Mouse (Mus musculus): ENCODE results near the gene Eda. TPM values are rescaled to one million over a fixed set of nuclear protein-coding genes. Genes with fewer than 3 reads are reported as not detected.

Gene Eda
- polyA plus RNA-seq, 2 experiments, result 0.52 to 0.75 TPM

- TF ChIP-seq EP300 (IDR thresholded peaks at IDR 0.05; ENCODE audit: low read depth), result no peak
- H3K27ac ChIP-seq, result no peak overlapping the region
- no peak overlapping the region for H3K4me2 ChIP-seq (ENCODE audit: low read depth)
- DNase-seq (ENCODE audit: low read depth in 3 of 3, low spot score in 3 of 3), result no peak
- H3K4me1 ChIP-seq (replicated peaks; ENCODE audit: control insufficient read depth in 2 of 2, insufficient read depth in 2 of 2, low read length in 1 of 2), result no peaks in the 10 kb centered on the region
- no peak overlapping the region for H3K9ac ChIP-seq (replicated peaks)
- no peaks in the 10 kb centered on the region for H3K27me3 ChIP-seq (ENCODE audit: control insufficient read depth, insufficient read depth, low read length)
- 86% methylated on average over 2 of the region's 2 CpGs for WGBS (ENCODE audit: insufficient replicate concordance)
- no peaks in the 10 kb centered on the region for H3K36me3 ChIP-seq (replicated peaks; ENCODE audit: control insufficient read depth, insufficient read depth, low read depth)
- no peak overlapping the region for H3K4me3 ChIP-seq (ENCODE audit: insufficient read depth in 1 of 2, low read depth in 2 of 2, low read length in 2 of 2)
- H3K9me3 ChIP-seq (ENCODE audit: control insufficient read depth, low read length), result no peaks in the 10 kb centered on the region
- ATAC-seq (ENCODE audit: insufficient read depth), result no peak
These were observed 381.6 kb downstream of the Eda start for GRCm38 (mm10) chrX:100356974-100357373.

GRCm38 (mm10) chrX:100389887-100390286, 414.5 kb downstream of the Eda start:
- Histone ChIP-seq H3K4me2 (ENCODE audit: low read depth) (no peak overlapping the region), H3K36me3 (replicated peaks; ENCODE audit: control insufficient read depth, insufficient read depth, low read depth) (no peaks in the 10 kb centered on the region), H3K27me3 (ENCODE audit: control insufficient read depth, insufficient read depth, low read length) (no peaks in the 10 kb centered on the region), H3K4me1 (replicated peaks; ENCODE audit: control insufficient read depth in 2 of 2, insufficient read depth in 2 of 2, low read length in 1 of 2) (peaks cover 0 to 7% of the 10 kb centered on the region in 2 experiments; a peak in 2 of 4 replicates), H3K9ac (replicated peaks) (no peak overlapping the region), H3K9me3 (ENCODE audit: control insufficient read depth, low read length) (no peaks in the 10 kb centered on the region), H3K4me3 (ENCODE audit: insufficient read depth in 1 of 2, low read depth in 2 of 2, low read length in 2 of 2) (no peak overlapping the region), H3K27ac (no peak overlapping the region)
- TF ChIP-seq CTCF (IDR thresholded peaks at IDR 0.05; ENCODE audit: low read depth) (no peak), EP300 (IDR thresholded peaks at IDR 0.05; ENCODE audit: low read depth) (no peak)
- WGBS (ENCODE audit: insufficient replicate concordance), result 48% methylated on average over 1 of the region's 1 CpGs
- no peak for ATAC-seq (ENCODE audit: insufficient read depth)
- DNase-seq (ENCODE audit: low read depth in 3 of 3, low spot score in 3 of 3), result no peak

- no peak for ATAC-seq (ENCODE audit: insufficient read depth)
- H3K27ac ChIP-seq, result no peak overlapping the region
- TF ChIP-seq CTCF (IDR thresholded peaks at IDR 0.05; ENCODE audit: low read depth) (peak; percentile 65), EP300 (IDR thresholded peaks at IDR 0.05; ENCODE audit: low read depth) (no peak)
- peaks cover 0 to 7% of the 10 kb centered on the region in 2 experiments; a peak in 2 of 4 replicates for H3K4me1 ChIP-seq (replicated peaks; ENCODE audit: control insufficient read depth in 2 of 2, insufficient read depth in 2 of 2, low read length in 1 of 2)
- H3K9ac ChIP-seq (replicated peaks), result no peak overlapping the region
- H3K4me2 ChIP-seq (ENCODE audit: low read depth), result no peak overlapping the region
- H3K4me3 ChIP-seq (ENCODE audit: insufficient read depth in 1 of 2, low read depth in 2 of 2, low read length in 2 of 2), result no peak overlapping the region
- 23% methylated on average over 6 of the region's 6 CpGs for WGBS (ENCODE audit: insufficient replicate concordance)
- H3K36me3 ChIP-seq (replicated peaks; ENCODE audit: control insufficient read depth, insufficient read depth, low read depth), result no peaks in the 10 kb centered on the region
- no peaks in the 10 kb centered on the region for H3K9me3 ChIP-seq (ENCODE audit: control insufficient read depth, low read length)
- H3K27me3 ChIP-seq (ENCODE audit: control insufficient read depth, insufficient read depth, low read length), result no peaks in the 10 kb centered on the region
- DNase-seq (ENCODE audit: low read depth in 3 of 3, low spot score in 3 of 3), result peak in 1 of 3 experiments; percentile 1
These were observed 416.9 kb downstream of the Eda start for GRCm38 (mm10) chrX:100392304-100392703.

- Histone ChIP-seq H3K4me3 (ENCODE audit: insufficient read depth in 1 of 2, low read depth in 2 of 2, low read length in 2 of 2) (no peak overlapping the region), H3K4me2 (ENCODE audit: low read depth) (peak overlapping the region; percentile 22), H3K36me3 (replicated peaks; ENCODE audit: control insufficient read depth, insufficient read depth, low read depth) (no peaks in the 10 kb centered on the region), H3K9ac (replicated peaks) (no peak overlapping the region), H3K27ac (no peak overlapping the region), H3K9me3 (ENCODE audit: control insufficient read depth, low read length) (no peaks in the 10 kb centered on the region), H3K4me1 (replicated peaks; ENCODE audit: control insufficient read depth in 2 of 2, insufficient read depth in 2 of 2, low read length in 1 of 2) (peaks cover 0 to 7% of the 10 kb centered on the region in 2 experiments; a peak in 2 of 4 replicates), H3K27me3 (ENCODE audit: control insufficient read depth, insufficient read depth, low read length) (no peaks in the 10 kb centered on the region)
- TF ChIP-seq EP300 (IDR thresholded peaks at IDR 0.05; ENCODE audit: low read depth), result no peak
- TF ChIP-seq CTCF (IDR thresholded peaks at IDR 0.05; ENCODE audit: low read depth), result no peak
- ATAC-seq (ENCODE audit: insufficient read depth) (peak; percentile 72), DNase-seq (ENCODE audit: low read depth in 3 of 3, low spot score in 3 of 3) (peak in 1 of 3 experiments; percentile 23)
- 55% methylated on average over 7 of the region's 7 CpGs for WGBS (ENCODE audit: insufficient replicate concordance)
These were observed 418.9 kb downstream of the Eda start for GRCm38 (mm10) chrX:100394223-100394861.

- Histone ChIP-seq H3K4me2 (ENCODE audit: low read depth) (no peak overlapping the region), H3K36me3 (replicated peaks; ENCODE audit: control insufficient read depth, insufficient read depth, low read depth) (no peaks in the 10 kb centered on the region), H3K9ac (replicated peaks) (no peak overlapping the region), H3K9me3 (ENCODE audit: control insufficient read depth, low read length) (no peaks in the 10 kb centered on the region), H3K4me1 (replicated peaks; ENCODE audit: control insufficient read depth in 2 of 2, insufficient read depth in 2 of 2, low read length in 1 of 2) (peaks cover 0 to 7% of the 10 kb centered on the region in 2 experiments; a peak in 2 of 4 replicates), H3K27me3 (ENCODE audit: control insufficient read depth, insufficient read depth, low read length) (no peaks in the 10 kb centered on the region), H3K4me3 (ENCODE audit: insufficient read depth in 1 of 2, low read depth in 2 of 2, low read length in 2 of 2) (no peak overlapping the region), H3K27ac (no peak overlapping the region)
- TF ChIP-seq EP300 (IDR thresholded peaks at IDR 0.05; ENCODE audit: low read depth) (no peak), CTCF (IDR thresholded peaks at IDR 0.05; ENCODE audit: low read depth) (peak; percentile 67)
- ATAC-seq (ENCODE audit: insufficient read depth), result peak; percentile 72
- peak; percentile 29 to 36 (median 31) for DNase-seq (ENCODE audit: low read depth in 3 of 3, low spot score in 3 of 3)
- WGBS (ENCODE audit: insufficient replicate concordance), result 62% methylated on average over 8 of the region's 8 CpGs
These were observed 419.6 kb downstream of the Eda start for GRCm38 (mm10) chrX:100395026-100395425.

Data from liver, embryonic 14.5 days (tissue).